Mouse (Mus musculus) kidney, postnatal 0 days (tissue): ENCODE data around the gene Fmnl2. TPM values are rescaled to one million over a fixed set of nuclear protein-coding genes. Genes with fewer than 3 reads are reported as not detected.

Source experiments
- ATAC-seq: fragments of 200-750 bp; cut with Nextera tagmentation; replicated peaks from 2 replicates; pipeline ENCODE4 v1.8.0; 2017; ENCODE audit warnings: low read depth, moderate number of reproducible peaks, moderate TSS enrichment, moderate library complexity; ENCODE audit not compliant: low FRiP score
- DNase-seq: peaks from one replicate; pipeline ENCODE4 v3.0.0-alpha.2; 2016; ENCODE audit warnings: low spot score
- H3K27ac ChIP-seq: fragments of 300-500 bp; sonication (generic); 2 replicates; pipeline ENCODE4 v1.5.1; 2014; ENCODE audit warnings: mild to moderate bottlenecking
- H3K27me3 ChIP-seq: fragments of 300-500 bp; sonication (generic); 2 replicates; pipeline ENCODE4 v1.6.1; 2014; ENCODE audit warnings: low read length, mixed read lengths; ENCODE audit not compliant: insufficient read depth
- H3K36me3 ChIP-seq: fragments of 300-500 bp; sonication (generic); 2 replicates; pipeline ENCODE4 v1.6.1; 2014; ENCODE audit warnings: low read length, mixed read lengths; ENCODE audit not compliant: insufficient read depth
- H3K4me1 ChIP-seq: fragments of 300-500 bp; sonication (generic); replicated peaks from 2 replicates; pipeline ENCODE4 v1.6.1; 2014; ENCODE audit warnings: antibody characterized with exemption, low read length, mixed read lengths; ENCODE audit not compliant: insufficient read depth
- H3K4me2 ChIP-seq: fragments of 300-500 bp; sonication (generic); 2 replicates; pipeline ENCODE4 v1.6.1; 2014; ENCODE audit warnings: mild to moderate bottlenecking, low read length, moderate library complexity, mixed read lengths
- H3K4me3 ChIP-seq: fragments of 300-500 bp; sonication (generic); replicated peaks from 2 replicates; pipeline ENCODE4 v1.5.1; 2014; ENCODE audit warnings: low read depth, low read length
- H3K9ac ChIP-seq: fragments of 300-500 bp; sonication (generic); 2 replicates; pipeline ENCODE4 v1.6.1; 2014; ENCODE audit warnings: low read depth, low read length
- H3K9me3 ChIP-seq: fragments of 300-500 bp; sonication (generic); replicated peaks from 2 replicates; pipeline ENCODE4 v1.6.1; 2016; ENCODE audit warnings: low read length, inconsistent platforms, mixed read lengths
- CTCF ChIP-seq: IDR thresholded peaks from 2 replicates; pipeline ENCODE4 v1.5.1; 2016; ENCODE audit warnings: antibody characterized with exemption, low read depth, mild to moderate bottlenecking, moderate library complexity
- WGBS: fragments of 180-500 bp; shearing (Covaris S2); extraction: QIAGEN DNeasy Blood & Tissue Kit; methylation state at CpG from one replicate; pipeline ENCODE4 v1.1.7; 2014; 5-methylcytosine and 5-hydroxymethylcytosine counted together
- polyA plus RNA-seq: library from polyadenylated mRNA; unstranded; fragments of >200 nt; fragmentation: Nextera tagmentation; extraction: Ambion mirVana; gene quantifications from 2 replicates; pipeline ENCODE4 v1.2.1, GENCODE M21; 2015

The Fmnl2 gene
- polyA plus RNA-seq, 1 experiment from 2014 or later = 8.5 TPM

GRCm38 (mm10) chr2:52987035-52987434, 129.4 kb downstream of the Fmnl2 start:
- no peak overlapping the region for H3K27ac ChIP-seq
- no peak overlapping the region for H3K4me2 ChIP-seq
- TF ChIP-seq CTCF = no peak
- peaks cover 16% of the 10 kb centered on the region for H3K4me1 ChIP-seq
- ATAC-seq (no peak), DNase-seq (no peak)
- H3K4me3 ChIP-seq = no peak overlapping the region
- H3K9ac ChIP-seq = no peak overlapping the region
- no peaks in the 10 kb centered on the region for H3K36me3 ChIP-seq
- WGBS = 95% methylated on average over 6 of the region's 6 CpGs
- H3K27me3 ChIP-seq = no peaks in the 10 kb centered on the region
- H3K9me3 ChIP-seq = no peaks in the 10 kb centered on the region

DNA sequence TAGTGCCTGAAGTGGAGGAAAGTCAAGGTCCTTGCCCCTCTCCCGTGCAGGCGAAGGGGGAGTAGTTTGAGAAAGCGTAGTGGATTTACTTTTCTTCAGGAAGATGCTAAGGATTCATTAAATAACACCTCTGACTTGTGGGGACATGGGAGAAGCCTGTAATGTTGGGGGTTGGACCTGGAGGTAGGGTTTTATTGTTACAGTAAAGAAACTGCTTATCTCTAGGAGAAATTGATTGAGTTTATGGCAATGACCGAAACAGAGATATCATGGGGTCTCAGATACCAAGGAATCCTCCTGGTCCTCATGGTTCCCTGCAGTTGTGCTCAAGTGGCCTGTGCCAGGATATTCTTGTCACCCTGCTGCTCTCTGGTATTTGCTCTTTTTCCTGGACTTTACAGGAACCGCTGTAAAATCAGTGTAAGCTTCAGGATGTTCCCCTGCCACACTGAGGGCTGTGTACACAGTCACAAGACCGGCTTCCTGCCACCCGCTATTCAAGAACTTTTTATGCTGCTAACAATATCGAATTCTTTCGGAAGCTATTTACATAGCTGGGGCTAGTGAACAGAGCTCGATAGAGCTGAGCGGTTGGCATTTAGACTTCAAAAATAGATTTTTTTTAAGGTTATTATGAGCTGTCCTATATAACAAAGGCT, 130.1 kb downstream of the Fmnl2 start:
- TF ChIP-seq CTCF = no peak
- Histone ChIP-seq H3K36me3 (no peaks in the 10 kb centered on the region), H3K4me1 (peaks cover 16% of the 10 kb centered on the region), H3K27me3 (no peaks in the 10 kb centered on the region), H3K4me3 (no peak overlapping the region), H3K4me2 (no peak overlapping the region), H3K27ac (no peak overlapping the region; the same call in none of the 2 replicates), H3K9ac (no peak overlapping the region), H3K9me3 (no peaks in the 10 kb centered on the region)
- peak; percentile 67 for DNase-seq
- WGBS = 30% methylated on average over 11 of the region's 11 CpGs
- ATAC-seq = no peak

DNA sequence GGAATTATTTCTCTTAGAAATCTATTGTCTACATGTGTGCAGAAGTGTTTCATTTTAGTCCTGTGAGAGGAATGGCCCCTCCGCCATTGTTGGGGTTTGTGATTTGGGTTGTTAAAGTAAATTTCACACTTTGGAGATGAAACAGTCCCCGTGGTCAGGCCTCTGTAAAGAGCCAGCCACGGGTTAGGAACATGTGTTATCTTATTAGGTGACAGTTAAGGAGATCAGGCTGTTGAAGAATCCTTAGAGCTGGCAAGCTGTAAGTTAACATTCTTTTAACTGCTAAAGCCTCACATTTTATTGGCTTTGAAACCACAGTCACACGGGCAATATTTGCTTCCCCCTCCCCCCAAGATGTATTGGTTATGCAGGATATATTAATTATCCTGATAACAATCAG, 131.7 kb downstream of the Fmnl2 start:
- Histone ChIP-seq H3K9ac (no peak overlapping the region), H3K4me2 (no peak overlapping the region), H3K9me3 (no peaks in the 10 kb centered on the region), H3K27ac (no peak overlapping the region), H3K36me3 (no peaks in the 10 kb centered on the region), H3K4me3 (no peak overlapping the region), H3K27me3 (no peaks in the 10 kb centered on the region), H3K4me1 (peaks cover 16% of the 10 kb centered on the region)
- WGBS = 53% methylated on average over 4 of the region's 4 CpGs
- no peak for TF ChIP-seq CTCF
- DNase-seq (no peak), ATAC-seq (no peak)

DNA sequence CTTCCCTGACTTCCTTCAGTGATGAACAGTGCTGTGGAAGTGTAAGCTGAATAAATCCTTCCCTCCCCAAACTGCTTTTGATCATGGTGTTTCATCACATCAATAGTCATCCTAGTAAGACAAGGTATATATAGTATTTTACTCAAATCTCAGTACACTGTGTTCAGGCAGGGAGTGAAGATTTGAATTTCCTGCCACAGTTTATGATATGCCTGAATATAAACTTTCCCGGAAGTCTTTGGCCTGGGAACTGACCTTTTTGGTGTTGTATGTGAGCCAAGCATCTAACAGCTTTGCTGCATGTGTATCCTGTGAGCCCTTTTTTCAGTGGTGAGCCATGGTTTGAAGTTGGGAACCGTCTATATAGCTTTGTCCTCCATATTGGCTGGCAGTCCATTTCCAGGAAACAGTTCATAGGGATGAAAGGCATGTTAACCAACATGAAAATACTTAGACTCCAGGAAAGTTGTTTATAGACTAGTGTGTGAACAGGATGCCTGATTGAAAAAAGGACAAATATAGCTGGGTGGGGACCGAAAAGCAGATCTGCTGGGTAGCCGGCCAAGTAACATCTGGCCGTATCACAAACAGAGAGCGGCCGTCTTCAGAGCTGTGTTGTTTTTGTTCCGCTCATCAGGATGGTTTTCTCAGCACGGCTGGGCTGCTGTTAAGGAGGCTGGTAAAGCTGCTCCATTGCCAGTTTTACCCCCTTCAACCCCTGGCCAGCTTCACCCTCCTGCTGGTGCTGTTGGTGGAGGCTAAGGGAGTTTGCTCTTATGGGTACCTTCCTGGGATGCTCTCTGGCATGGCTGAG, 133.4 kb downstream of the Fmnl2 start:
- Histone ChIP-seq H3K36me3 (no peaks in the 10 kb centered on the region), H3K4me2 (0 out of 2 replicates have a peak overlapping the region, but pooled peaks have one; percentile 16), H3K27me3 (no peaks in the 10 kb centered on the region), H3K9me3 (no peaks in the 10 kb centered on the region), H3K4me3 (no peak overlapping the region), H3K9ac (no peak overlapping the region), H3K27ac (peak overlapping the region; percentile 38; the same call in 1 of the 2 replicates), H3K4me1 (peaks cover 8% of the 10 kb centered on the region)
- DNase-seq = peak; percentile 51
- WGBS = 35% methylated on average over 9 of the region's 9 CpGs
- TF ChIP-seq CTCF = no peak
- ATAC-seq = no peak

DNA sequence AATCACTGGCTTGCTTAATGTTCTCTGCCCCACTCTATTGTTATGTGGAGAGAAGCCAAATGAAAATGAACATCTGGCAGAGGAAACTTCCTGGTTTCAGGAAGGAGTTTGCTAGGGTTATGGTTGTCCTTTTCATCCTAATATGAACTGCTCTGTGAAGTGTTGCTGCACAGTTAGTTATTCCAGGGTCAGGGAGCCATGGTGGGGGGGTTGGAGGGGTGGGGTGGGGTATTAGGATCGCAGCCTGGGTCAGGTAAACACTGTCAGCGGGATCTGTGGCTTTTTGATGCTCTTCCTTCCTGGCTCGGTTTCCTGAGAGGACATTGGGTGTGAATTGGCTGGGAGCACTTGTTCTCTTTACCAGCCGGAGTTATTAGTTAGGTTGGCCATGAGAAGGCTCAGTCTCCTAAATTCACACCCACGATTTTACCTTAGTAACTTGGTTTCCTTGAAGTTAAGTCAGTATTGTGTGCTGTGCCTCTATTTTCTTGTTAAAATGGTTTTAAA, 134.1 kb downstream of the Fmnl2 start:
- no peak for ATAC-seq
- Histone ChIP-seq H3K4me3 (no peak overlapping the region), H3K4me2 (0 out of 2 replicates have a peak overlapping the region, but pooled peaks have one; percentile 16), H3K4me1 (peaks cover 8% of the 10 kb centered on the region), H3K27ac (peak overlapping the region; percentile 38; the same call in 1 of the 2 replicates), H3K9me3 (no peaks in the 10 kb centered on the region), H3K9ac (no peak overlapping the region), H3K36me3 (no peaks in the 10 kb centered on the region), H3K27me3 (no peaks in the 10 kb centered on the region)
- 33% methylated on average over 5 of the region's 5 CpGs for WGBS
- TF ChIP-seq CTCF = no peak
- DNase-seq = no peak

DNA sequence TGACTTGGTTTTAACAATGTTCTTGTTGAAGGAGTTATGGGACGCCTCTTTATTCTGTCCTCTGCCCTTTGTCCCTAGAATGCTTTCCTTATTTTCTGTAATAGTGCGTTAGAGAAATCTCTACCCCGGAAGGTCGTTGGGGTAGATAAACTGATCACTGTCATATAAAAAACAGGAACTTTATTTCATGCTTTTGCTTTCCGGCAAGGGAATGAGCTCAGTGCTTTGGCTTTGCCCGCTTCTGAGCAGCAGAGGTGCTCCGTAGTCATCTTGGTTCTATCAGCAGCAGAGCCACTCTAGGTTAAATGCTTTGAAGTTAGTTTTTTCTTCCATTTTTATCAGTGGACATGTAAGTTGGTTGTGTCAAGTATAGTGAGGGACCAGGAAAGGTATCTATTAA, 135.6 kb downstream of the Fmnl2 start:
- DNase-seq (no peak), ATAC-seq (no peak)
- 80% methylated on average over 7 of the region's 7 CpGs for WGBS
- TF ChIP-seq CTCF = no peak
- Histone ChIP-seq H3K4me2 (no peak overlapping the region), H3K27me3 (no peaks in the 10 kb centered on the region), H3K9ac (no peak overlapping the region), H3K9me3 (no peaks in the 10 kb centered on the region), H3K36me3 (no peaks in the 10 kb centered on the region), H3K27ac (no peak overlapping the region), H3K4me1 (peaks cover 8% of the 10 kb centered on the region), H3K4me3 (no peak overlapping the region)
